Mouse (Mus musculus) heart, postnatal 0 days (tissue): ENCODE results near the gene Gpr180. TPM values are rescaled to one million over a fixed set of nuclear protein-coding genes. Genes with fewer than 3 reads are reported as not detected.

Experiments used
- ATAC-seq: fragments of 200-750 bp; cut with Nextera tagmentation; 2 replicates; pipeline ENCODE4 v1.8.0; 2017; ENCODE audit warnings: low read depth, moderate number of reproducible peaks, moderate library complexity; ENCODE audit not compliant: insufficient read depth
- DNase-seq: peaks from one replicate; pipeline ENCODE4 v3.0.0-alpha.2; 2016; ENCODE audit warnings: low spot score
- H3K27ac ChIP-seq: fragments of 300-500 bp; sonication (generic); 2 replicates; pipeline ENCODE4 v1.5.1; 2014; ENCODE audit warnings: low read depth, mild to moderate bottlenecking
- H3K27me3 ChIP-seq: fragments of 300-500 bp; sonication (generic); 2 replicates; pipeline ENCODE4 v1.6.1; 2014; ENCODE audit warnings: low read length, mixed read lengths; ENCODE audit not compliant: control insufficient read depth, insufficient read depth
- H3K36me3 ChIP-seq: fragments of 300-500 bp; sonication (generic); replicated peaks from 2 replicates; pipeline ENCODE4 v1.6.1; 2014; ENCODE audit warnings: low read length, mixed read lengths; ENCODE audit not compliant: control insufficient read depth, insufficient read depth
- H3K4me1 ChIP-seq: fragments of 300-500 bp; sonication (generic); 2 replicates; pipeline ENCODE4 v1.6.1; 2014; ENCODE audit warnings: antibody characterized with exemption; ENCODE audit not compliant: control insufficient read depth, insufficient read depth
- H3K4me2 ChIP-seq: fragments of 300-500 bp; sonication (generic); 2 replicates; pipeline ENCODE4 v1.6.1; 2014; ENCODE audit warnings: low read depth, mild to moderate bottlenecking, low read length, moderate library complexity
- H3K4me3 ChIP-seq: fragments of 300-500 bp; sonication (generic); 2 replicates; pipeline ENCODE4 v1.5.1; 2014; ENCODE audit warnings: low read depth, low read length
- H3K9ac ChIP-seq: fragments of 300-500 bp; sonication (generic); replicated peaks from 2 replicates; pipeline ENCODE4 v1.6.1; 2014; ENCODE audit warnings: low read depth, low read length, mixed read lengths
- H3K9me3 ChIP-seq: fragments of 300-500 bp; sonication (generic); replicated peaks from 2 replicates; pipeline ENCODE4 v1.6.1; 2016; ENCODE audit warnings: low read length; ENCODE audit not compliant: control insufficient read depth
- CTCF ChIP-seq: IDR thresholded peaks from 2 replicates; pipeline ENCODE4 v1.5.1; 2016; ENCODE audit warnings: antibody characterized with exemption, control low read depth, low read depth
- EP300 ChIP-seq: IDR thresholded peaks from 2 replicates; pipeline ENCODE4 v1.6.1; 2016; ENCODE audit warnings: antibody characterized with exemption, low read depth
- WGBS: fragments of 180-500 bp; shearing (Covaris S2); extraction: QIAGEN DNeasy Blood & Tissue Kit; methylation state at CpG from one replicate; pipeline ENCODE4 v1.1.7; 2014; 5-methylcytosine and 5-hydroxymethylcytosine counted together
- polyA plus RNA-seq: library from polyadenylated mRNA; unstranded; fragments of >200 nt; fragmentation: Nextera tagmentation; extraction: Ambion mirVana; gene quantifications from 2 replicates; pipeline ENCODE4 v1.2.1, GENCODE M21; 2015
- total RNA-seq: library from RNA; depleted of rRNA; stranded (reverse); fragments of >200 nt; gene quantifications from 2 replicates; pipeline ENCODE4 v1.2.3, GENCODE M21; 2014; ENCODE audit warnings: low replicate concordance

Gpr180 gene
- total and polyA plus RNA-seq, 2 experiments from 2014 or later: 41.6 to 70.0 TPM

GRCm38 (mm10) chr14:118194219-118194914, 57.4 kb downstream of the Gpr180 start:
- ATAC-seq (no peak), DNase-seq (no peak)
- 52% methylated on average over 13 of the region's 13 CpGs for WGBS
- H3K9ac ChIP-seq: no peak overlapping the region
- H3K4me3 ChIP-seq: no peak overlapping the region
- no peak for TF ChIP-seq EP300
- TF ChIP-seq CTCF: no peak
- peaks cover 14% of the 10 kb centered on the region for H3K27me3 ChIP-seq
- no peaks in the 10 kb centered on the region for H3K4me1 ChIP-seq
- H3K4me2 ChIP-seq: no peak overlapping the region
- H3K9me3 ChIP-seq: no peaks in the 10 kb centered on the region
- no peak overlapping the region for H3K27ac ChIP-seq
- H3K36me3 ChIP-seq: no peaks in the 10 kb centered on the region

GRCm38 (mm10) chr14:118197063-118197462, 60.1 kb downstream of the Gpr180 start:
- Histone ChIP-seq H3K27me3 (peaks cover 14% of the 10 kb centered on the region), H3K36me3 (no peaks in the 10 kb centered on the region), H3K27ac (no peak overlapping the region), H3K4me1 (no peaks in the 10 kb centered on the region), H3K4me3 (no peak overlapping the region), H3K4me2 (no peak overlapping the region), H3K9ac (no peak overlapping the region), H3K9me3 (no peaks in the 10 kb centered on the region)
- TF ChIP-seq CTCF (no peak), EP300 (no peak)
- WGBS: 63% methylated on average over 12 of the region's 12 CpGs
- DNase-seq (no peak), ATAC-seq (no peak)

GRCm38 (mm10) chr14:118200731-118201130, 63.8 kb downstream of the Gpr180 start:
- no peak overlapping the region for H3K4me2 ChIP-seq
- no peaks in the 10 kb centered on the region for H3K4me1 ChIP-seq
- 75% methylated on average over 3 of the region's 3 CpGs for WGBS
- H3K9ac ChIP-seq: no peak overlapping the region
- H3K9me3 ChIP-seq: peaks cover 3% of the 10 kb centered on the region; the same call in 1 of the 2 replicates
- no peak for DNase-seq
- no peak overlapping the region for H3K4me3 ChIP-seq
- ATAC-seq: no peak
- H3K27ac ChIP-seq: no peak overlapping the region
- no peak for TF ChIP-seq CTCF
- TF ChIP-seq EP300: no peak
- no peaks in the 10 kb centered on the region for H3K27me3 ChIP-seq
- no peaks in the 10 kb centered on the region for H3K36me3 ChIP-seq

GRCm38 (mm10) chr14:118202006-118202405, 65.0 kb downstream of the Gpr180 start:
- H3K27ac ChIP-seq: no peak overlapping the region
- ATAC-seq: no peak
- no peak for DNase-seq
- TF ChIP-seq EP300 (no peak), CTCF (no peak)
- H3K27me3 ChIP-seq: no peaks in the 10 kb centered on the region
- H3K9me3 ChIP-seq: peaks cover 3% of the 10 kb centered on the region; the same call in 1 of the 2 replicates
- no peaks in the 10 kb centered on the region for H3K36me3 ChIP-seq
- H3K9ac ChIP-seq: no peak overlapping the region
- H3K4me3 ChIP-seq: no peak overlapping the region
- 79% methylated on average over 5 of the region's 5 CpGs for WGBS
- H3K4me2 ChIP-seq: no peak overlapping the region
- H3K4me1 ChIP-seq: no peaks in the 10 kb centered on the region

- no peak for ATAC-seq
- Histone ChIP-seq H3K27ac (no peak overlapping the region), H3K27me3 (no peaks in the 10 kb centered on the region), H3K9ac (no peak overlapping the region), H3K4me2 (no peak overlapping the region), H3K4me3 (no peak overlapping the region), H3K9me3 (peaks cover 7% of the 10 kb centered on the region; the same call in 1 of the 2 replicates), H3K36me3 (no peaks in the 10 kb centered on the region), H3K4me1 (no peaks in the 10 kb centered on the region)
- 70% methylated on average over 7 of the region's 7 CpGs for whole genome bisulfite sequencing
- TF ChIP-seq CTCF: 0 out of 2 replicates have a peak, but pooled peaks have one; percentile 10
- TF ChIP-seq EP300: no peak
- DNase-seq: no peak
Measured at GRCm38 (mm10) chr14:118203031-118203430, 66.1 kb downstream of the Gpr180 start.

GRCm38 (mm10) chr14:118207347-118207746, 70.4 kb downstream of the Gpr180 start:
- Histone ChIP-seq H3K27ac (no peak overlapping the region), H3K27me3 (peaks cover 9% of the 10 kb centered on the region; the same call in 1 of the 2 replicates), H3K36me3 (no peaks in the 10 kb centered on the region), H3K9ac (no peak overlapping the region), H3K9me3 (peaks cover 7% of the 10 kb centered on the region; the same call in 1 of the 2 replicates), H3K4me1 (no peaks in the 10 kb centered on the region), H3K4me2 (no peak overlapping the region), H3K4me3 (no peak overlapping the region)
- TF ChIP-seq EP300 (no peak), CTCF (no peak)
- WGBS: 74% methylated on average over 3 of the region's 3 CpGs
- ATAC-seq (no peak), DNase-seq (no peak)
